Mouse (Mus musculus): ENCODE results near the gene Cep55. TPM values are rescaled to one million over a fixed set of nuclear protein-coding genes. Genes with fewer than 3 reads are reported as not detected.

Gene Cep55
- total RNA-seq, 2 experiments from 2014 or later: 7.0 to 8.1 TPM

DNA sequence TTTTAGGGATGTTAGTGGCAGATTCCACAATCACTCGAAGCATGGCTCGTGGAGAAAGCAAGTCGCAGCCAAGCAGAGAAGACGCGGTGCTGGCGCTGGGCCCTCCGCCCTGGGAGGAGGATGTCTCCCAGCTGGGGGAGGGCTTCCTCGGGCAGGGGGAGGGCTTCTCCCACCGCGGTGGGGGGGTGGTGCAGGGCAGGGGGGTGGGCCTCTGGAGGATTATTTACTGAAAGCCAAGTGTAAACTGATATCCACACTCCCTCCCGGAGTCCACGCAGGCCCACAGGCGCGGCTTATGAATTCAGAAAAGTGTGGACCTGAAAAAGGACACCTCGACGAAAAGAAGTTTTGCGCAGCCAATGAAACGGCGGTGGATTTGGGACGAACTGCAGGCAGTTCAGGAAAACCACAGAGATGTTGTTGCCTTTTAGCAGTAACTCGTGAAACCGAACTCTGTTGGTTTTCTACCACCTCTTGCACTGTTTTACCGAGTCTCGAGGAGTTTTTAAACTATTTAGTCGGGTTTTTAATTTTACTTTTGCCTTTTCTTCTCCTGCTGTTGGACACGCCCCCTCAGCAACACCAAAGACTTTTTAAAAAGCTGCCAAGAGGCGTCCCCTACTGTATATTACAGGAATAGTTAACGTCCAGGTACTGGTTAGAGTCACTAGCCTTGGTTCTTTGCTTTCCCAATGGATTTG lies 11.4 kb upstream of the Cep55 start, which contains the start of gene Myof:
TSS of gene Myof (minus strand) at position 297 of the 701 bp plus-strand sequence.
- peak; percentile 53 to 71 for DNase-seq (ENCODE audit: low spot score in 2 of 2)

- DNase-seq (ENCODE audit: low spot score in 2 of 2): no peak
These were observed 9.6 kb upstream of the Cep55 start for GRCm38 (mm10) chr19:38045198-38045597.

DNA sequence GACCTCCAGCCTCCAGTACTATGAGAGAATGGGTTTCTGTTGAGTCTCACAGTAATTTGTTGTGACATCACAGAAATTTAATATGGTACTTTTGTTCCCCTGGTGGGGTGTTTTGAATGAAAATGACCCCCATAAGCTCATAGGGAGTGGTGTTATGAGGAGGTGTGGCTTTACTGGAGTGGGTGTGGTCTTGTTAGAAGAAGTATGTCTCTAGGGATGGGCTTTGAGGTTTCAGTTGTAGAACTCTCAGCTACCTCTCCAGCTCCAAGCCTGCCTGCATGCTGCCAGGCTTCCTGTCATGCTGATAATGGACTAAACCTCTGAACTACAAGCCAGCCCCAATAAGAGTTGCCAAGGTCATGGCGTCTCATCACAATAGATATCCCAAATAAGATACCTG lies 5.1 kb upstream of the Cep55 start:
- no peak for DNase-seq (ENCODE audit: low spot score in 2 of 2)

DNA sequence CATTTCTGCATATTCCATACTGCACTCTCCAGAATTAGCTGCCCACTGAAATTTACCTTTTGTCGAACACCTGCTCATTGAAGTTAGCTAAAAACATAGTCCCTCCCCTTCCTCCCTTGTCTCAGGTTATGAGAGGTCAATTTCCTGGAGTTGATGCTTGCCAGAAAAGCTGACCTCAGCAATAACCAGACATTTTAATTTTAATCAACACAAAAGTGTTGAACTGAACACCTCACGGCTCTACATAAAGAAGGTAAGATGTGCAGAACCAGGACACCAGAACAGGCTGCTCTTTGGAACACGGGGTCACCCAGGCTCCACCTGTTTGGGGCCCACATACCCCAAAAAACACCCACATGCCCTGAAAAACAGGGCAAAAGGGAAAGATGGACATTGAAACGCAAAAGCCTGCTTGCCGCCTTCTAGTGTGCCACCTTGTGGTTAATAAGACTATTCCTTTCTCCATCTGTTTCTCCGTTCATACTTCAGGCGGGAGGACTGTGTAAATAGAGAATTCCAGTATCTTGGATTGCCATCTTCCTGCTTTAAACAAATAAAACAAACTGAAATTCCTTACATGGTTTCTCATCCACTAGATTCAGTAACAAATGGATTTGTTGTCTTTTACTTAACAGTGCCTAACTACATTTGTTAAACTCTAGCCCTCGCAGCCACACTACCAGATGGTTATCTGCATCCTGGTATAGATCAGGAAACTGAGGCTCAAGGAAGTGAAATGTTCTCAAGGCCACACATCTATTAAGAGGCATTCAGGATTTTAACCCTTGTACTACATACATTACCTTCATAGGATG lies 1.4 kb upstream of the Cep55 start:
- DNase-seq (ENCODE audit: low spot score in 2 of 2): no peak

DNA sequence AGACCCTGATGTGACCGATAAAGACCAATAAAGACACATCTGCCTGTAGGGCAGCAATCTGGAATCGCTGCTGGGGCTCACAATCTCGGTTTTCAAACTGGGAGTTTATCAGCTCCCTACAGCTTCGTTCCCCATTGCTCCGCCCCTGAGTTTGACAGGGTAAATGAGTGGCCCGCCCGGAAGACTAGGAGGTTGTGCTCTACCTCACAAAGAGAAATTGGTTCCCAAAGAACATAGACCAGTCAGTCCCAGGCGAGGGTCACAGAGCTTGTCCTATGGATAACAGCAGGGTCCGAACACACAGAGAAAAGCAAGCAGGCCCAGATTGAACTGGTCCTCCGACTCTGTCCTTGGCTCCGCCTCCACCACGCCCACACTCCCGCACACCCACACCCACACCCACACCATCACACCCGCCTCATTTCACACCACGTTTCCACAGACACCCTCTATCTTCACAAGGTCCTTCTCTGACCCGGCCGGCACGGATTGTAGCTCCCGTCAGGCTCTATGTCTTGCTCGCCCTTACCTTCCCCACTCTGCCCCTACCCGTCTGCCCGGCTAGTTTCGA lies 577 bp upstream of the Cep55 start:
- peak in 1 of 2 experiments; percentile 79 for DNase-seq (ENCODE audit: low spot score in 2 of 2)

DNA sequence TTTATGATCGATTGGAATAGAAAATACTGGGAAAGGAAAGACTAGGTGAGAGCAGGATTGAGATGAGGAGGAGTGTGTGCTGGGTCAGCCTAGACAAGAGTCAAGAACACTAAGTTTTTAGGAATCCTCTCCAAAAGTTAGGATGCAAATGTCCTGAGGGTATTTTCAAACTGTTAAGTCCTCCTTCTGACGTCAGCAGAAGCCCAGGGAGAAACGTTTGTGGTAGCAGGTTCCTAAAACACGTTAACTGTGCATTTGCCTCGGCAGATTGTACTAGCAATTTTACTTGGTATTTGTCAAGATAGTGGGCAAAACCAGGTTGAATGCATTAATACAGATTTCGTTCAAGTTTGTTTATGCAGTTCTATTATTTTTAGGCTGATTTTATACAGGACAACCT lies 987 bp downstream of the Cep55 start:
- no peak for DNase-seq (ENCODE audit: low spot score in 2 of 2)

DNA sequence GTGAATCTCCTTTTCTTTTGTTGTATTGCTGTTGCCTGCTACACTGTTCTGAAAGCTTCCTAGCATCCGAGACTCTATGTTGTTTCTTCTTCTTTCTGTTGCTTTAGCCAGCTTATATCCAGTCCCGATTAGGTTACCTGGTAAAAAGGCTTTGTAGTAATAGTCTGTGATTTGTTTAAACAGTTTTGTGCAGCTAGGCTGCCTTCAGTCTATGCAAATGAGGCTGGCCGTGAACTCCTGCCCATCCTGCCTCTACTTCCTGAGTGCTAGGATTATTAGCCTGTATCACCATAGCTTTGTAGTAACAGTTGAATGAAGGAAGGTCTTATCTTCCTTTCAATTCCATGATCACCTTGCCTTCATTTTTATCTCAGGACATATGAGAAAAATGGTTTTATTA lies 1.5 kb downstream of the Cep55 start:
- DNase-seq (ENCODE audit: low spot score in 2 of 2): no peak

- no peak for DNase-seq (ENCODE audit: low spot score in 2 of 2)
These were observed 2.1 kb downstream of the Cep55 start for GRCm38 (mm10) chr19:38056931-38057330.

GRCm38 (mm10) chr19:38063201-38063600 lies 8.4 kb downstream of the Cep55 start:
- no peak for DNase-seq (ENCODE audit: low spot score in 2 of 2)

DNA sequence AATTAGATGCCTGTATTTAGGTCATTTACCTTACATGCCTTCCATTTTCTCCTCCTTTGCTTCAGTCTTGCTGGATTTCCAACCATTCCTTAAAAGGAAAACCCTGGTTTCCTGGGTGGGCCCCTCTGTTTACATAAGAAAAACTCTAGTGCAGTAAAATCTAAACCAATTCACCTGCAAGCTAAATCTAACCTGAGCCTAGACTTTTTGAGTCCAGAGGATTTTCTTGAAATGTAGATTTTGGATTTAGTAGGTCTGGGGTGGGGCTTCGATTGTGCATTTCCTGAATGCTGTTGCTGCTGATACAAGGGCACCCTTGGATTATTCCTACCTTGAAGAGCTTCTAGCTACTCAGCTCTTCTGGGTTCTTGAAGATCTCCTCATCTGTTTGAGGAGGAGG lies 9.2 kb downstream of the Cep55 start:
- no peak for DNase-seq (ENCODE audit: low spot score in 2 of 2)

GRCm38 (mm10) chr19:38073226-38073625 lies 18.4 kb downstream of the Cep55 start:
- no peak for DNase-seq (ENCODE audit: low spot score in 2 of 2)

GRCm38 (mm10) chr19:38075051-38075450 lies 20.2 kb downstream of the Cep55 start:
- DNase-seq (ENCODE audit: low spot score in 2 of 2): no peak

- no peak for DNase-seq (ENCODE audit: low spot score in 2 of 2)
These were observed 21.4 kb downstream of the Cep55 start for GRCm38 (mm10) chr19:38076251-38076650.

DNA sequence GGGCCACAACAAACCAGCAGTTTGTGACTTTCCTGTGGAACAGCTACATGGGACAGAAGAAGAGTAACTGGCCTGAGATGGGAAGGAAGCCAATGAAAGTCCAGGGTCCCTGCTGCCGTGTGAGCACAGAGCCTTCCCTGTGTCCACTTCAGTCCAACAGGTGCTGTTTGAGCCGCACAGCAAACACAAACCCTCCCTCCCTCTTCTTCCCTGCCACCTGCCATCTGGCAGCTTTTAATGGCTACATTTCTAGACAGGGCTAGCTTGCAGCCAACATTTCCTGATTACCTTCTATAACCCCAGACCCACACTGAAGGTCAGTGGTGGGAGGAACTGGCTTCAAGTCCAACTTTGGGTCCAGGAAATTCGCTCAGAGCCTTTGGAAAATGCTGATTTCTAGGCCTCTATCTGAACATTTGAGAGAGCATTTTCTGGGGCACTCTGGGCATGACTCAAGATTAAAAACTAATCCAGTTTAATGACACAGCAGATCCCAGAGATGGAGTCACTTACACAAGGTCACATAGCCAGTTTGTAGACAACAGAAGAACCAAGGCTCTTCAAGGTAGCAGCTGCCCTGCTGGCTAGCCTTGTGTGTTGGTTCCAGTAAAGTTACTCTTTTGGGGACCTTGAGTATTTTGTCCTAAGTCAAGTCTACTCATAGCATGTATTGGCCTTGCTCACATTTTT lies 23.2 kb downstream of the Cep55 start:
- no peak for DNase-seq (ENCODE audit: low spot score in 2 of 2)

GRCm38 (mm10) chr19:38081361-38081760 lies 26.6 kb downstream of the Cep55 start:
- no peak for DNase-seq (ENCODE audit: low spot score in 2 of 2)

- DNase-seq (ENCODE audit: low spot score in 2 of 2): no peak
These were observed 28.2 kb downstream of the Cep55 start for GRCm38 (mm10) chr19:38082931-38083525.

DNA sequence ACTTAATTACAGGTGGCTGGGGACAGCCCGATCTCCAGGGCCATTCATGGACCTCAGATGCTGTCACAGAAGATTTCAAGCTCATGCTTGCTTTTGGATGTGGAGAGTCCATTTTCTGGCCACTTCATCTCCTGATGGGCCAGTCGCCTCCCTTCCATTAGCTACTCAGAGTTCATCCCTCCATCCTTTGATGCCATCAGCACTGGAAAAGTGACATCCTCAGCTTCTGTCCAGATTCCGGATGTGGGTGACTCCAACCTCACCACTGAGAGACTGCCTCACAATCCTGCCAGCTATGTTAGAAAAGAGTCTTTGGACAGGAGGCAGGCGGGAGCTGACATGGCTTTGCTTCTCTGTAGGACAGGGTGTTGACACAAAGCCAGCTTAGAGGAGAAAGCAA lies 31.0 kb downstream of the Cep55 start:
- no peak for DNase-seq (ENCODE audit: low spot score in 2 of 2)

GRCm38 (mm10) chr19:38086948-38087551 lies 32.2 kb downstream of the Cep55 start:
- peak; percentile 37 to 64 for DNase-seq (ENCODE audit: low spot score in 2 of 2)

DNA sequence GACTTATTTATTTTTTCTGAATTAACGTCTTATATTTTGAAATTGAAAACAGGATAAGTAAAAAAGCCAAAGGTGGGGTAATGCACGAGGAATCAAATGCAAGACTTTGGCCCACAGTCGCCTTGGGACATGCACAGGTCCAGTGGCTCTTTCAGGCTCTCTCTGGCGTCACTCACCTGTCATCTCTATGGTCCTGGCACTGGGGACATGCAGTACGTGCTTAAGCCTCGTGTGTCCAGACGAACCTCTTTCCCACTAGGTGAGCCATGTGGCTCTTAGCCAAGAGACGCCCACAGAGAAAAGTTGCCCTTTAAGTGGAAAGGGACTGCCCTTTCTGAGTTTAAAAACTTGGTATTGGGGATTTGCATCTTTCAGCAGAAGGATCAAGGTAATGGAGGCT lies 34.5 kb downstream of the Cep55 start:
- DNase-seq (ENCODE audit: low spot score in 2 of 2): no peak

DNA sequence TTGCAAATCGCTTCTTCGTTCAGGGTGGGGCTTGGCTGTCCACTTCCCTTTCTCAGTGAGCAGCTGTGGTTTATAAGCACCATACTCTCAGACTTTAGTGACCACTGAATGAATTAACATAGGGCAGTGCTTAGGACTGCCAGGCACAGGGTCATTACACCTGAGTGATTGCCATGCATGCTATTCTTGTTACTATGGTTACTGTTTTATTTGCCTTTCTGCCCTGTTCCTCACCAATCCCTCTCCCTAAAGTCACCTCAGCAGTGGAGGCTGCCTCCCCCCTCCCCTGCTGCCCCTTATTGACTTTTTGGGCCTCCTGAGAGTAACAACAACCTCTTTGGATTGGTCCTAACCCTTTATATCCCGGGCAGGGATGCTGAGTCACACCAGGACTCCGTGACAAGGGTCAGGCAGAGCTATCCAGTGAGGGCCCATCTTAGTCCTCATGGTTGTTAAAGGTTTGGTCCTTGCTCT lies 36.7 kb downstream of the Cep55 start:
- no peak for DNase-seq (ENCODE audit: low spot score in 2 of 2)

- no peak for DNase-seq (ENCODE audit: low spot score in 2 of 2)
These were observed 41.4 kb downstream of the Cep55 start for GRCm38 (mm10) chr19:38096231-38096630.

All from gastrocnemius, postnatal 4 days (tissue).